12 mouse cellular contexts compared by ENCODE assay signal in the genomic region with DNA sequence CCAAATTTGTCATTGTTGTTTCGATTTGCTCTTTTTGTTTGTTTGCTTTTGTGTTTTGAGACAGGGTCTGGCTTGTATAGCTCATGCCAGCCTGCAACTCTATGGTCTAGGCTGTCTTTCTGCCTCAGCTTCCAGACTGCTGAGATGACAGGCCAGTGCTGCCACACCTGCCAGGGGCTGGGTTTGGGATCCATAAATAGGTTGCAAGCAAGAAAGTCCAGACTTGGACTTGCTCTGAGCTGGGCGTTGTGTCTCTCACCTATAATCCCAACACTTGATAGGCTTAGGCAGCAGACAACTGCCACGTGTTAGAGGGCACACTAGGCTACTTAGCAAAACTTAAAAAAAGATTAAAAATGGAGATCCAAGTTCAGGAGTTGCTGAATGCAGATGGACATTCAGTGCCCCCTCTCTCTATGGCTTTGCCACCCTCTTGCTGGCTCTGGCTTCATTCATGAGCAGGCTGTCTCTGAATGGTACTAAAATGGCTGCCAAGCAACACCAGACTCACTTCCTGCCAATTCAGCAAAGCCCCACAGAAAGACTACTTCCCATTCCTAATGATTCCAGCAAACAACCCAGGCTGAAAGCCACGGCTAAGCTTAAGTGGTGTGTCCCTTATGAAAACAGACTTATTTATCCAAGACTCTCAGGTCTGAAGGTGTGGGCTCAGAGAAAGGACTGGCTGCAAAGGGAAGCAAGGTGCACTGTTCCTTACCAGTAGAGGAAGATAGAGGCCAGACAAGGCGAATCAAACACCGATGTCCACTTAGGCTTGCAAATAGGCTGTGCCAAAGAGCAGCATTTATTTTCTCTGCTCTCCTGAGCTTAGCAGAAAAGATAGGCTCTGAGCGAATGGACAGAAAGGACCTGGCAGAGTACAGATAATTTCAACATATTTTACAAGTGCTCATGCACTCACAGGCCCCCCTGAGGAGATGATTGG. TPM values are rescaled to one million over a fixed set of nuclear protein-coding genes. Genes with fewer than 3 reads are reported as not detected.
A peak's percentile ranks its signal among the peaks of the same experiment; 100 is the strongest.
DNase-seq lines count a peak whose midpoint lies in the region; ATAC-seq and TF ChIP-seq lines count a peak whose summit lies in the region.
"Had no signal": no experiment of that assay in that cellular context is flagged by ENCODE, and none has a peak within 500 bp of the region (broad histone marks: within the 10 kb centered on the region; RNA-seq: fewer than 3 reads in every experiment).

No protein-coding gene starts in this region.

- DNase-seq in heart, postnatal 0 days (ENCODE audit: low spot score), result no peak
- peak; percentile 71 for DNase-seq in cerebellum, adult 9-10 months
- DNase-seq in thymus, adult 18-20 months, result no peak
- DNase-seq: kidney, adult 11 months; thymus, adult 2 months had no signal

- peak overlapping the region; percentile 11; the same call in 1 of the 2 replicates for H3K27ac ChIP-seq in heart, postnatal 0 days (ENCODE audit: low read depth)
- no peak overlapping the region for H3K27ac ChIP-seq in heart, embryonic 11.5 days (ENCODE audit: low read depth, low read length)
- H3K27ac ChIP-seq in small intestine, adult 2 months (ENCODE audit: insufficient read depth, low read depth, low read length), result peak overlapping the region; percentile 51
- no peak overlapping the region for H3K27ac ChIP-seq in forebrain, embryonic 12.5 days
- H3K27ac ChIP-seq: midbrain, embryonic 12.5 days had no signal

- no peak overlapping the region for H3K9ac ChIP-seq in heart, postnatal 0 days (replicated peaks; ENCODE audit: low read depth, low read length)
- H3K9ac ChIP-seq in heart, embryonic 11.5 days (ENCODE audit: low read depth, low read length), result no peak overlapping the region
- no peak overlapping the region for H3K9ac ChIP-seq in forebrain, embryonic 12.5 days
- H3K9ac ChIP-seq: midbrain, embryonic 12.5 days had no signal

- H3K9me3 ChIP-seq in heart, postnatal 0 days (replicated peaks; ENCODE audit: control insufficient read depth, low read length), result no peaks in the 10 kb centered on the region
- no peaks in the 10 kb centered on the region for H3K9me3 ChIP-seq in heart, embryonic 11.5 days (replicated peaks; ENCODE audit: control insufficient read depth, low read length)
- no peaks in the 10 kb centered on the region for H3K9me3 ChIP-seq in megakaryocyte, embryonic 14.5 days
- H3K9me3 ChIP-seq in forebrain, embryonic 12.5 days, result no peaks in the 10 kb centered on the region
- H3K9me3 ChIP-seq: midbrain, embryonic 12.5 days had no signal

- no peak for ATAC-seq in heart, postnatal 0 days (ENCODE audit: insufficient read depth, low read depth)
- ATAC-seq in heart, embryonic 11.5 days (replicated peaks; ENCODE audit: insufficient number of reproducible peaks, low FRiP score, low TSS enrichment), result no peak
- no peak for ATAC-seq in megakaryocyte, adult 5-6 weeks (ENCODE audit: poor library complexity, severe bottlenecking)
- no peak for ATAC-seq in forebrain, embryonic 12.5 days (ENCODE audit: low FRiP score)

- no peaks in the 10 kb centered on the region for H3K36me3 ChIP-seq in heart, postnatal 0 days (replicated peaks; ENCODE audit: control insufficient read depth, insufficient read depth, low read length)
- no peaks in the 10 kb centered on the region for H3K36me3 ChIP-seq in heart, embryonic 11.5 days (ENCODE audit: control insufficient read depth, insufficient read depth, low read length)
- H3K36me3 ChIP-seq in megakaryocyte, embryonic 14.5 days (replicated peaks; ENCODE audit: low read length), result peaks cover 53% of the 10 kb centered on the region
- no peaks in the 10 kb centered on the region for H3K36me3 ChIP-seq in small intestine, adult 2 months (ENCODE audit: control insufficient read depth, insufficient read depth, low read length)
- no peaks in the 10 kb centered on the region for H3K36me3 ChIP-seq in forebrain, embryonic 12.5 days (replicated peaks)
- H3K36me3 ChIP-seq: midbrain, embryonic 12.5 days had no signal

- H3K4me1 ChIP-seq in heart, postnatal 0 days (ENCODE audit: control insufficient read depth, insufficient read depth), result peaks cover 29% of the 10 kb centered on the region
- H3K4me1 ChIP-seq in heart, embryonic 11.5 days (ENCODE audit: control insufficient read depth, insufficient read depth, low read length), result peaks cover 18% of the 10 kb centered on the region
- H3K4me1 ChIP-seq in megakaryocyte, embryonic 14.5 days, result peaks cover 92% of the 10 kb centered on the region
- H3K4me1 ChIP-seq in small intestine, adult 2 months (ENCODE audit: control insufficient read depth, insufficient read depth, insufficient read length, low read length), result peaks cover 34% of the 10 kb centered on the region
- no peaks in the 10 kb centered on the region for H3K4me1 ChIP-seq in forebrain, embryonic 12.5 days

- H3K4me2 ChIP-seq in heart, postnatal 0 days (ENCODE audit: low read depth, low read length), result no peak overlapping the region
- no peak overlapping the region for H3K4me2 ChIP-seq in heart, embryonic 11.5 days
- H3K4me2 ChIP-seq in forebrain, embryonic 12.5 days, result no peak overlapping the region
- H3K4me2 ChIP-seq: midbrain, embryonic 12.5 days had no signal

- no peak overlapping the region for H3K4me3 ChIP-seq in heart, postnatal 0 days (ENCODE audit: low read depth, low read length)
- H3K4me3 ChIP-seq in heart, embryonic 11.5 days (ENCODE audit: low read depth, low read length), result no peak overlapping the region
- peak overlapping the region; percentile 75 for H3K4me3 ChIP-seq in megakaryocyte, embryonic 14.5 days (replicated peaks)
- no peak overlapping the region for H3K4me3 ChIP-seq in small intestine, adult 2 months (ENCODE audit: low read depth, low read length)
- H3K4me3 ChIP-seq in forebrain, embryonic 12.5 days (replicated peaks), result no peak overlapping the region
- H3K4me3 ChIP-seq: midbrain, embryonic 12.5 days had no signal

- TF ChIP-seq POLR2A in small intestine, adult 2 months (IDR thresholded peaks at IDR 0.05; ENCODE audit: low read depth, low read length), result no peak

- TF ChIP-seq EP300 in heart, postnatal 0 days (IDR thresholded peaks at IDR 0.05; ENCODE audit: low read depth), result no peak

- no peak for TF ChIP-seq CTCF in heart, postnatal 0 days (IDR thresholded peaks at IDR 0.05; ENCODE audit: low read depth)
- TF ChIP-seq CTCF in small intestine, adult 2 months (IDR thresholded peaks at IDR 0.05; ENCODE audit: extremely low read depth, insufficient read length, insufficient replicate concordance, low read depth, low read length), result no peak

- H3K27me3 ChIP-seq in heart, postnatal 0 days (ENCODE audit: control insufficient read depth, insufficient read depth, low read length), result no peaks in the 10 kb centered on the region
- no peaks in the 10 kb centered on the region for H3K27me3 ChIP-seq in heart, embryonic 11.5 days (ENCODE audit: control insufficient read depth, insufficient read depth, low read length)
- H3K27me3 ChIP-seq in megakaryocyte, embryonic 14.5 days (replicated peaks), result no peaks in the 10 kb centered on the region
- H3K27me3 ChIP-seq in small intestine, adult 2 months (ENCODE audit: control insufficient read depth, insufficient read depth, low read length), result no peaks in the 10 kb centered on the region
- H3K27me3 ChIP-seq in forebrain, embryonic 12.5 days, result no peaks in the 10 kb centered on the region

- 61% methylated on average over 7 of the region's 7 CpGs for WGBS in heart, postnatal 0 days
- 69% methylated on average over 7 of the region's 7 CpGs for WGBS in heart, embryonic 11.5 days (ENCODE audit: insufficient replicate concordance)
- WGBS in small intestine, adult 2 months, result 49% methylated on average over 7 of the region's 7 CpGs
- WGBS in forebrain, embryonic 12.5 days, result 85% methylated on average over 7 of the region's 7 CpGs

RNA-seq across cellular contexts. Expression of gene Klf9, which starts 8.7 kb away (rescaled TPM):
- 35.1 and 71.5 TPM in 2 replicates for total RNA-seq in heart, postnatal 0 days (2014; rRNA removed; ENCODE audit: low replicate concordance)
- 14.4 and 16.5 TPM in 2 replicates for polyA plus RNA-seq in heart, postnatal 0 days (2015; fragmentation: Nextera tagmentation; extraction: Ambion mirVana)
- polyA plus RNA-seq in heart, embryonic 11.5 days (2014; fragmentation: Nextera tagmentation; extraction: Ambion mirVana), result 1.2 and 1.6 TPM in 2 replicates
- polyA plus RNA-seq in megakaryocyte, embryonic 14.5 days (2012; ENCODE audit: insufficient read depth, low replicate concordance), result 4.7 and 12.2 TPM in 2 replicates
- total RNA-seq in megakaryocyte, adult 5-6 weeks (2015), result 7.0 and 9.4 TPM in 2 replicates
- 5.4 and 6.2 TPM in 2 replicates for total RNA-seq in megakaryocyte, adult 5-6 weeks (2017)
- 9.6 and 16.2 TPM in 2 replicates for polyA plus RNA-seq in small intestine, adult 2 months (2012; rRNA removed)
- 1.2 and 1.4 TPM in 2 replicates for polyA plus RNA-seq in forebrain, embryonic 12.5 days (2016; fragmentation: Nextera tagmentation; extraction: Ambion mirVana)
- total RNA-seq: MEL had no signal

Comparison
In these comparisons a context has a peak if more than half of its experiments do, and no peak if none do; other contexts are left out.
1. H3K27ac ChIP-seq: peak in heart, postnatal 0 days (single experiment) and small intestine, adult 2 months (single experiment); none in heart, embryonic 11.5 days (single experiment) and forebrain, embryonic 12.5 days (single experiment).